Mouse (Mus musculus) lung, embryonic 16.5 days (tissue): ENCODE results near the gene Ppp1r16b. TPM values are rescaled to one million over a fixed set of nuclear protein-coding genes. Genes with fewer than 3 reads are reported as not detected.

Experiments
- ATAC-seq: fragments of 200-750 bp; cut with Nextera tagmentation; 2 replicates; pipeline ENCODE4 v1.8.0; 2017; ENCODE audit warnings: low read depth, mild to moderate bottlenecking, moderate library complexity
- H3K27ac ChIP-seq: fragments of 300-500 bp; sonication (generic); 2 replicates; pipeline ENCODE4 v1.5.1; 2014; ENCODE audit warnings: mild to moderate bottlenecking, control low read depth, low read length
- H3K27me3 ChIP-seq: fragments of 300-500 bp; sonication (generic); 2 replicates; pipeline ENCODE4 v1.6.1; 2014; ENCODE audit warnings: low read depth, low read length, mixed read lengths; ENCODE audit not compliant: control insufficient read depth, insufficient read depth
- H3K36me3 ChIP-seq: fragments of 300-500 bp; sonication (generic); 2 replicates; pipeline ENCODE4 v1.6.1; 2014; ENCODE audit warnings: low read length; ENCODE audit not compliant: control insufficient read depth, insufficient read depth
- H3K4me1 ChIP-seq: fragments of 300-500 bp; sonication (generic); replicated peaks from 2 replicates; pipeline ENCODE4 v1.6.1; 2014; ENCODE audit warnings: low read length, mixed read lengths; ENCODE audit not compliant: control insufficient read depth, insufficient read depth
- H3K4me2 ChIP-seq: fragments of 300-500 bp; sonication (generic); 2 replicates; pipeline ENCODE4 v1.6.1; 2014; ENCODE audit warnings: low read depth, low read length, control low read depth
- H3K4me3 ChIP-seq: fragments of 300-500 bp; sonication (generic); 2 replicates; pipeline ENCODE4 v1.5.1; 2014; ENCODE audit warnings: mild to moderate bottlenecking, low read length, control low read depth
- H3K9ac ChIP-seq: fragments of 300-500 bp; sonication (generic); 2 replicates; pipeline ENCODE4 v1.6.1; 2014; ENCODE audit warnings: low read length, control low read depth
- H3K9me3 ChIP-seq: fragments of 300-500 bp; sonication (generic); 2 replicates; pipeline ENCODE4 v1.6.1; 2016; ENCODE audit warnings: low read length; ENCODE audit not compliant: control insufficient read depth
- WGBS: fragments of 180-500 bp; shearing (Covaris S2); extraction: QIAGEN DNeasy Blood & Tissue Kit; methylation state at CpG from one replicate; pipeline ENCODE4 v1.1.7; 2014; 5-methylcytosine and 5-hydroxymethylcytosine counted together
- polyA plus RNA-seq: library from polyadenylated mRNA; unstranded; fragments of >200 nt; fragmentation: Nextera tagmentation; extraction: Ambion mirVana; gene quantifications from 2 replicates; pipeline ENCODE4 v1.2.1, GENCODE M21; 2015

The Ppp1r16b gene
- polyA plus RNA-seq, result 22.5 and 24.4 TPM in 2 replicates

- H3K4me3 ChIP-seq, result no peak within 1 kb of the TSS
- H3K4me1 ChIP-seq, result peaks cover 14% of the 10 kb centered on the region
- H3K9ac ChIP-seq, result no peak within 1 kb of the TSS
- no peaks in the 10 kb centered on the region for H3K36me3 ChIP-seq
- WGBS, result 65% methylated on average over 4 of the region's 4 CpGs
- H3K27ac ChIP-seq, result peak within 1 kb of the TSS; percentile 39
- peaks cover 30% of the 10 kb centered on the region for H3K27me3 ChIP-seq
- no peak within 1 kb of the TSS for H3K4me2 ChIP-seq
- no peak for ATAC-seq
- no peaks in the 10 kb centered on the region for H3K9me3 ChIP-seq
These were observed at the start of gene Ppp1r16b for GRCm38 (mm10) chr2:158665098-158665497. Gene Ppp1r16b (plus strand): TSS chr2:158665398.

- H3K27ac ChIP-seq, result no peak overlapping the region
- no peaks in the 10 kb centered on the region for H3K9me3 ChIP-seq
- H3K4me2 ChIP-seq, result no peak overlapping the region
- no peaks in the 10 kb centered on the region for H3K36me3 ChIP-seq
- 1% methylated on average over 13 of the region's 13 CpGs for WGBS
- peaks cover 83% of the 10 kb centered on the region for H3K27me3 ChIP-seq
- H3K9ac ChIP-seq, result no peak overlapping the region
- H3K4me1 ChIP-seq, result peaks cover 6% of the 10 kb centered on the region; the same call in 1 of the 2 replicates
- no peak for ATAC-seq
- H3K4me3 ChIP-seq, result no peak overlapping the region
These were observed 49.5 kb upstream of the Ppp1r16b start for GRCm38 (mm10) chr2:158615702-158616101.

GRCm38 (mm10) chr2:158616296-158616695 lies 48.9 kb upstream of the Ppp1r16b start:
- 0 out of 2 replicates have a peak, but pooled peaks cover 2% of the 10 kb centered on the region for H3K4me1 ChIP-seq
- H3K4me2 ChIP-seq, result no peak overlapping the region
- H3K27me3 ChIP-seq, result peaks cover 77% of the 10 kb centered on the region
- WGBS, result 1% methylated on average over 12 of the region's 12 CpGs
- H3K9me3 ChIP-seq, result no peaks in the 10 kb centered on the region
- H3K36me3 ChIP-seq, result no peaks in the 10 kb centered on the region
- no peak overlapping the region for H3K4me3 ChIP-seq
- H3K27ac ChIP-seq, result no peak overlapping the region
- H3K9ac ChIP-seq, result no peak overlapping the region
- no peak for ATAC-seq

- no peak overlapping the region for H3K4me3 ChIP-seq
- WGBS, result 10% methylated on average over 11 of the region's 11 CpGs
- H3K36me3 ChIP-seq, result no peaks in the 10 kb centered on the region
- H3K27ac ChIP-seq, result no peak overlapping the region
- H3K4me1 ChIP-seq, result 0 out of 2 replicates have a peak, but pooled peaks cover 2% of the 10 kb centered on the region
- peaks cover 72% of the 10 kb centered on the region for H3K27me3 ChIP-seq
- H3K4me2 ChIP-seq, result no peak overlapping the region
- no peak for ATAC-seq
- H3K9ac ChIP-seq, result no peak overlapping the region
- H3K9me3 ChIP-seq, result no peaks in the 10 kb centered on the region
These were observed 48.4 kb upstream of the Ppp1r16b start for GRCm38 (mm10) chr2:158616790-158617189.

GRCm38 (mm10) chr2:158624718-158625222 lies 40.4 kb upstream of the Ppp1r16b start, which contains the start of gene Actr5:
Gene Actr5 (plus strand): TSS chr2:158624888.
- H3K4me2 ChIP-seq, result peak within 1 kb of the TSS; percentile 93
- peak; percentile 98 for ATAC-seq
- no peaks in the 10 kb centered on the region for H3K9me3 ChIP-seq
- 0% methylated on average over 39 of the region's 39 CpGs for WGBS
- peak within 1 kb of the TSS; percentile 88 for H3K4me3 ChIP-seq
- H3K27ac ChIP-seq, result peak within 1 kb of the TSS; percentile 92
- peaks cover 9% of the 10 kb centered on the region; the same call in 1 of the 2 replicates for H3K36me3 ChIP-seq
- H3K4me1 ChIP-seq, result peaks cover 11% of the 10 kb centered on the region
- H3K9ac ChIP-seq, result peak within 1 kb of the TSS; percentile 92
- H3K27me3 ChIP-seq, result peaks cover 2% of the 10 kb centered on the region

- peak overlapping the region; percentile 93 for H3K4me2 ChIP-seq
- H3K27me3 ChIP-seq, result peaks cover under 1% of the 10 kb centered on the region
- WGBS, result under 1% methylated on average over 43 of the region's 44 CpGs
- peak overlapping the region; percentile 92 for H3K27ac ChIP-seq
- H3K36me3 ChIP-seq, result peaks cover 11% of the 10 kb centered on the region; the same call in 1 of the 2 replicates
- H3K4me3 ChIP-seq, result peak overlapping the region; percentile 88
- peak; percentile 62; the same call in 1 of the 2 replicates for ATAC-seq
- peaks cover 11% of the 10 kb centered on the region for H3K4me1 ChIP-seq
- peak overlapping the region; percentile 92 for H3K9ac ChIP-seq
- H3K9me3 ChIP-seq, result no peaks in the 10 kb centered on the region
These were observed 40.0 kb upstream of the Ppp1r16b start for GRCm38 (mm10) chr2:158625231-158625630.

- Histone ChIP-seq H3K4me3 (peak overlapping the region; percentile 88), H3K4me2 (peak overlapping the region; percentile 93), H3K9ac (peak overlapping the region; percentile 92), H3K9me3 (no peaks in the 10 kb centered on the region), H3K4me1 (peaks cover 11% of the 10 kb centered on the region), H3K27me3 (no peaks in the 10 kb centered on the region; the same call in none of the 2 replicates), H3K27ac (no peak overlapping the region), H3K36me3 (peaks cover 11% of the 10 kb centered on the region; the same call in 1 of the 2 replicates)
- 22% methylated on average over 8 of the region's 8 CpGs for WGBS
- no peak for ATAC-seq
These were observed 39.5 kb upstream of the Ppp1r16b start for GRCm38 (mm10) chr2:158625697-158626096.

- H3K9ac ChIP-seq, result no peak overlapping the region
- 76% methylated on average over 3 of the region's 3 CpGs for WGBS
- H3K36me3 ChIP-seq, result peaks cover 37% of the 10 kb centered on the region
- H3K27ac ChIP-seq, result no peak overlapping the region
- no peak for ATAC-seq
- no peak overlapping the region for H3K4me3 ChIP-seq
- H3K9me3 ChIP-seq, result no peaks in the 10 kb centered on the region
- H3K4me2 ChIP-seq, result no peak overlapping the region
- no peaks in the 10 kb centered on the region for H3K27me3 ChIP-seq
- H3K4me1 ChIP-seq, result peaks cover 11% of the 10 kb centered on the region
These were observed 36.3 kb upstream of the Ppp1r16b start for GRCm38 (mm10) chr2:158628858-158629257.

GRCm38 (mm10) chr2:158629414-158629813 lies 35.8 kb upstream of the Ppp1r16b start:
- no peak overlapping the region for H3K27ac ChIP-seq
- H3K9ac ChIP-seq, result no peak overlapping the region
- H3K27me3 ChIP-seq, result no peaks in the 10 kb centered on the region
- H3K4me2 ChIP-seq, result no peak overlapping the region
- WGBS, result 51% methylated on average over 1 of the region's 1 CpGs
- peaks cover 38% of the 10 kb centered on the region for H3K36me3 ChIP-seq
- H3K4me3 ChIP-seq, result no peak overlapping the region
- no peaks in the 10 kb centered on the region for H3K9me3 ChIP-seq
- no peak for ATAC-seq
- peaks cover 11% of the 10 kb centered on the region for H3K4me1 ChIP-seq
